Mouse (Mus musculus): ENCODE measurements around the gene Trpm3.

Gene Trpm3

GRCm38 (mm10) chr19:22303952-22304655 is 165.3 kb downstream of the Trpm3 start:
- in situ Hi-C loops (cut with MboI, MseI) = loop anchor here (10.0 kb wide), 2 partner anchors 539 to 729 kb away; no protein-coding TSS in a partner anchor

GRCm38 (mm10) chr19:22308081-22308480 is 169.2 kb downstream of the Trpm3 start:
- in situ Hi-C loops (cut with MboI, MseI) = loop anchor here (5.0 to 10.0 kb wide), 4 partner anchors 536 to 736 kb away; no protein-coding TSS in a partner anchor

- in situ Hi-C loops (cut with MboI, MseI) = no loop called here
Observed at GRCm38 (mm10) chr19:22317306-22317705, 178.5 kb downstream of the Trpm3 start.

GRCm38 (mm10) chr19:22326813-22327212 is 188.0 kb downstream of the Trpm3 start:
- in situ Hi-C loops (cut with MboI, MseI) = no loop called here

- in situ Hi-C loops (cut with MboI, MseI) = no loop called here
Observed at GRCm38 (mm10) chr19:22327226-22327625, 188.4 kb downstream of the Trpm3 start.

- in situ Hi-C loops (cut with MboI, MseI) = no loop called here
Observed at GRCm38 (mm10) chr19:22336278-22336677, 197.4 kb downstream of the Trpm3 start.

- in situ Hi-C loops (cut with MboI, MseI) = no loop called here
Observed at GRCm38 (mm10) chr19:22337468-22337867, 198.6 kb downstream of the Trpm3 start.

GRCm38 (mm10) chr19:22338927-22339326 is 200.1 kb downstream of the Trpm3 start:
- in situ Hi-C loops (cut with MboI, MseI) = no loop called here

GRCm38 (mm10) chr19:22354037-22354541 is 215.2 kb downstream of the Trpm3 start:
- in situ Hi-C loops (cut with MboI, MseI) = no loop called here

- in situ Hi-C loops (cut with MboI, MseI) = loop anchor here in 1 of 2 experiments (10.0 kb wide), 1 partner anchor 1642 kb away; no protein-coding TSS in a partner anchor
Observed at GRCm38 (mm10) chr19:22386890-22387289, 248.0 kb downstream of the Trpm3 start.

GRCm38 (mm10) chr19:22394700-22395099 is 255.9 kb downstream of the Trpm3 start:
- in situ Hi-C loops (cut with MboI, MseI) = no loop called here

GRCm38 (mm10) chr19:22404049-22404448 is 265.2 kb downstream of the Trpm3 start:
- in situ Hi-C loops (cut with MboI, MseI) = no loop called here

GRCm38 (mm10) chr19:22418239-22418638 is 279.4 kb downstream of the Trpm3 start:
- in situ Hi-C loops (cut with MboI, MseI) = no loop called here

GRCm38 (mm10) chr19:22437207-22437606 is 298.4 kb downstream of the Trpm3 start:
- in situ Hi-C loops (cut with MboI, MseI) = loop anchor here in 1 of 2 experiments (10.0 kb wide), 1 partner anchor 338 kb away; no protein-coding TSS in a partner anchor

- in situ Hi-C loops (cut with MboI, MseI) = no loop called here
Observed at GRCm38 (mm10) chr19:22447418-22448339, 308.8 kb downstream of the Trpm3 start.

- in situ Hi-C loops (cut with MboI, MseI) = no loop called here
Observed at GRCm38 (mm10) chr19:22448340-22449288, 309.8 kb downstream of the Trpm3 start.

GRCm38 (mm10) chr19:22451290-22451689 is 312.4 kb downstream of the Trpm3 start:
- in situ Hi-C loops (cut with MboI, MseI) = loop anchor here in 1 of 2 experiments (10.0 to 25.0 kb wide), 2 partner anchors 939 to 1236 kb away; no protein-coding TSS in a partner anchor

GRCm38 (mm10) chr19:22456935-22457334 is 318.1 kb downstream of the Trpm3 start:
- in situ Hi-C loops (cut with MboI, MseI) = loop anchor here in 1 of 2 experiments (10.0 to 25.0 kb wide), 2 partner anchors 945 to 1242 kb away; no protein-coding TSS in a partner anchor

- in situ Hi-C loops (cut with MboI, MseI) = loop anchor here in 1 of 2 experiments (25.0 kb wide), 1 partner anchor 950 kb away; no protein-coding TSS in a partner anchor
Observed at GRCm38 (mm10) chr19:22462043-22462442, 323.2 kb downstream of the Trpm3 start.

GRCm38 (mm10) chr19:22463506-22463905 is 324.7 kb downstream of the Trpm3 start:
- in situ Hi-C loops (cut with MboI, MseI) = loop anchor here in 1 of 2 experiments (25.0 kb wide), 1 partner anchor 951 kb away; no protein-coding TSS in a partner anchor
